Mouse (Mus musculus) heart, adult 2 months (tissue): Measurements from ENCODE around the gene Ghr.

ENCODE experiments used
- CTCF ChIP-seq: fragments of 200-600 bp; IDR thresholded peaks from 2 replicates; pipeline ENCODE4 v1.8.1; 2022; ENCODE audit warnings: antibody characterized with exemption, mild to moderate bottlenecking, moderate library complexity
- POLR2A ChIP-seq: fragments of 200-500 bp; IDR thresholded peaks from 2 replicates; pipeline ENCODE4 v1.6.1; 2011; ENCODE audit warnings: mild to moderate bottlenecking, low read depth, low read length, control low read depth; ENCODE audit not compliant: insufficient read depth

DNA sequence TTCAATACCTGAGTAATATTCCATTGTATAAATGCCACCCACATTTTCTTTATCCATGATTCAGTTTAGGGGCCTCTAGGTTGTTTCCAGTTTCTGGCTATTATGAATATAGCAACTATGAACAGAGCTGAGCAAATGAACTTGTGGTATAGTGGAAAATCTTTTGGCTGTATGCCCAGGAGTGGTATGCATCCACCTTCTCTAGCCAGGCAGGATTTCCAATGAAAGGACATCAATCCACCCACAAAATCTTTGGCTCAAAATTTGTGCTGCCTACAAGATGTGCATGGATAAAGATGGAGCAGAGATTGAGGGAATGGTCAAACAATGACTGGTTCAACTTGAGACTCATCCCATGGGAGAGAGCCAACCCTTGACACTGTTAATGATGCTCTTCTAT is 39.5 kb upstream of the Ghr start:
- TF ChIP-seq CTCF (no peak), POLR2A (no peak)
